Mouse (Mus musculus): ENCODE results near the gene Ptbp1.

Ptbp1 gene

DNA sequence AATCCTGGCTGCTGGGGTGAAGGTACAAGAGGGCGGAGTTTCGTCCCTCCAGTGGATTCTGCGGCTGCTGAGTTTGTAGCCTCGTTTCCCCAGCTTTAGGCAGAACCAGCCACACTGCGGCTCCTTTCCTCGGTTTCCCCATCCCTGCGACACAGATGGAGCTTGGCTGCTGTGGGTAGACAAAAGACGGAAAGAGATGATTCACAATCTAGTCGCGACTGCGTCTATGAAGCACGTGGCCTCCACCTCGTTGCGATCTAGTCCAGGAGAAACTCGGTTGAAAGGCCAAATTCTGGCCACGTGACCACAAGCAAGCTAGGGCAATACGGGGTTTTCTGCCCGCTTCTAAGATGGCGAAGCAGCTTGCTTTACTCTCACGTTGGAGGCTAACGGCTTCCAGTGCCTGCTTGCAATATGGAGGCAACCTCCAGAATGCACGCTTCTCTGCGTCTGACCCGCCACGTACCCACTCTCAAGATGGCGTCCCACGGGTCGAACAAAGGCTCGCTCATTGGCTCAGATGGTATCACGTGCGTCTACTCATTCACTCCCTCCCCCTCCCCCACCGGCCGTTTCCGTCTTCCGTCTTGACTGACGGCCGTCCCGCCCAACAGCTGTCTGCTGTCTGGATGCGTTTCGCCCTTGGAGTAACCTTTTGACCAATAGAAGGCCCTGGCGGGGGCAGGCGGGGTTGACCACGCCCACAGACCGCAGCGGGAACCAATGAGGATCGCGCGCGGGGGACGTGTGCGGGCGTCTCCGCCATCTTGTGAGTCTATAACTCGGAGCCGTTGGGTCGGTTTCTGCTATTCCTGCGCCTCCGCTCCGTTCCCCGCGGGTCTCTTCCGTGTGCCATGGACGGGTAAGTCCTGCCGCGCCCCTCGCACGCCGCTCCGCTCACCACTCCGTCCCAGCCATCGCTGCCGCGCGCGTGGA, at the start of gene Ptbp1:
TSS of gene Ptbp1 (plus strand) at position 568 of the 936 bp plus-strand sequence.
- in situ Hi-C loops (cut with MboI, MseI): loop anchor here in 1 of 2 experiments (25.0 kb wide), 1 partner anchor 1267 kb away; the partner anchor contains the start of gene Syde1

DNA sequence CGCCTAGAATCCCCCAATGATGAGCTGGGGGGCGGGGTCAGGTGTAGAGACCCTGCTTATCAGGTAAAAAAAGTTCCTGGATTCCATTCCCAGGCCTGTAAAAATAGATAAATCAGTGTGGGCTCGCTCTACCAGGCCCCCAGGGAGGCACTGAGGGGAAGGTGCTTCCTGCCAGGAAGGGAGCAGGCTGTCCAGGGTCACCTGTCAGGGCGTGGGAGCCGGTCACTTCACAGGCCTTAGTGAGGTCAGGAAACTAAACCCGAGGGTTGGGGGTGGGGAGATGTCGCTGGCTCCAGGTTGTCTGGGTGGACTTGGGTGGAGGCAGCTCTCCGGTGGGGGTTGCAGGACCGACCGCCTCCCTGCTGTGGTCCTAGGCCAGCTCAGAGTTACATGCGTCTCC, 48.6 kb upstream of the Ptbp1 start:
- in situ Hi-C loops (cut with MboI, MseI): no loop called here

DNA sequence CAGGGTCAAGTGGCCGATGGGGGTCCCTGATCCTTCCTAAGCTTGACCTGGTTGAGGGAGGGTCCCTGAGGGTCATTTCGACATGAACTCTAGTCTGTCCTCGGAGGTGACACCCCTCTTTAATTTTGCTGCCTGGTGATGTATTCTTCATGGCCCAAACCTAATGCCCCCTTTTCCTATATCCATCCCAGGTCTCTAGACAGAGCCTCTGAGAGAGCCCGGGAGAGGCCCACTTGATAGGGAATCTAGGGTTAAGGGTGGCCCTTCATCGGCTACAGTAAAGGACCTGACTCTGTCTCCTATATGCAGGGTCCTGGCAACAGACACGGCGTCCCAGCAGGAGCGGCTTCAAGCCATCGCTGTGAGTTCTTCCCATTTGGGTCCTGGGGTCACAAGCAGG, 47.9 kb upstream of the Ptbp1 start:
- in situ Hi-C loops (cut with MboI, MseI): no loop called here

DNA sequence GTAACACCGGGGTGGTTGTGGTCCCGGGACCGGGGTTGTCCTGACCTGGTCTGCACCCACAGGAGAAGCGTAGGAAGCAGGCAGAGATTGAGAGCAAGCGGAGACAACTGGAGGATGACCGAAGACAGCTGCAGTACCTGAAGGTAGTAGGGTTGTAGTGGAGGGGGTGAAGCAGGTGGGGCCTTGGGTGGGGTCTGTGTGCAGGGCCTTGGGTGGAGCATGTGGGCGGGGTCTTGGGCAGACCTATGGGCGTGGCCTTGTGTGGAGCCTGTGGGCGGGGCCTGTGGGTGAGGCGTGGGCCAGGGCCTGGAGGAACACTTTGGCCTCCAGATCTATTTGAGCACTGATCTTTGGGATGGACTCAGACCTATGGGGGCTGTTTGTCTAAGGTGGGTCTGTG, 47.3 kb upstream of the Ptbp1 start:
- in situ Hi-C loops (cut with MboI, MseI): no loop called here

DNA sequence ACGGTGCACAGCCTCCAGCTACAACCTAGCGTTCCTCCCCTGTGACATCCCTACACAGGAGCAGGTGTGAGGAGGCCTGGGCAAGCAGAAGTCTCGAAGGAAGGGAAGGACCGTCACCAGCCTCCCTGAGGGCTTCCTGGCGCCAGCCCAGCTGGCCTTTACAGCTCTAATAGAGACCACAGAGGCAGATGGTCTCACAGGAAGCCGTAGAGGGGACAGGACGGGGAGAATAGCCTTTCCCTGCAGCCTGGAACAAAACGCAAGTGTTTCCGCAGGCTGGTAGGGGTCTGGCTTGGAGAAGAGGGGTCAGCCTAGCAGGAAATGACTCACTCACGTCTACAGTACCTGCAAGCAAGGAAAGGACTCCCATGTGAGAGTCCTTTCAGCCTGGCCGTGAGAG, 46.4 kb upstream of the Ptbp1 start:
- in situ Hi-C loops (cut with MboI, MseI): no loop called here

DNA sequence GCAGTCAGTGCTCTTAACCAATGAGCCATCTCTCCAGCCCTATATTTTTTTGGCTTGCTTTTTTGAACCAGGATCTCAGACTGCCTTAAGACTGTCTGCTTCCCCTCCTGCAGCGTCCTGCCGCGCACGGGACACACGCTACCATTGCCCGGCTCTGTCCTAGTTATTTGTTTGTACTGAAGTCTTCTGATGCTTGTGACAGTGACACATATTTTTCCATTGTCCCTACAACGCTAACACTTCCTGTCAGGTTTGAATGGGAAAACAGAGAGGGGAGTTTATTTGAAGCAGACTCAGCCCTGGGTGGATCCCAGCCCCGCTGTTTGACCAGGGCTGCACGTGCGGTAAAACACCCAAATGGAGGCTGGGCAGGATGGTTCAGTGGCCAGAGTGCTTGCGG, 45.5 kb upstream of the Ptbp1 start:
- in situ Hi-C loops (cut with MboI, MseI): no loop called here

DNA sequence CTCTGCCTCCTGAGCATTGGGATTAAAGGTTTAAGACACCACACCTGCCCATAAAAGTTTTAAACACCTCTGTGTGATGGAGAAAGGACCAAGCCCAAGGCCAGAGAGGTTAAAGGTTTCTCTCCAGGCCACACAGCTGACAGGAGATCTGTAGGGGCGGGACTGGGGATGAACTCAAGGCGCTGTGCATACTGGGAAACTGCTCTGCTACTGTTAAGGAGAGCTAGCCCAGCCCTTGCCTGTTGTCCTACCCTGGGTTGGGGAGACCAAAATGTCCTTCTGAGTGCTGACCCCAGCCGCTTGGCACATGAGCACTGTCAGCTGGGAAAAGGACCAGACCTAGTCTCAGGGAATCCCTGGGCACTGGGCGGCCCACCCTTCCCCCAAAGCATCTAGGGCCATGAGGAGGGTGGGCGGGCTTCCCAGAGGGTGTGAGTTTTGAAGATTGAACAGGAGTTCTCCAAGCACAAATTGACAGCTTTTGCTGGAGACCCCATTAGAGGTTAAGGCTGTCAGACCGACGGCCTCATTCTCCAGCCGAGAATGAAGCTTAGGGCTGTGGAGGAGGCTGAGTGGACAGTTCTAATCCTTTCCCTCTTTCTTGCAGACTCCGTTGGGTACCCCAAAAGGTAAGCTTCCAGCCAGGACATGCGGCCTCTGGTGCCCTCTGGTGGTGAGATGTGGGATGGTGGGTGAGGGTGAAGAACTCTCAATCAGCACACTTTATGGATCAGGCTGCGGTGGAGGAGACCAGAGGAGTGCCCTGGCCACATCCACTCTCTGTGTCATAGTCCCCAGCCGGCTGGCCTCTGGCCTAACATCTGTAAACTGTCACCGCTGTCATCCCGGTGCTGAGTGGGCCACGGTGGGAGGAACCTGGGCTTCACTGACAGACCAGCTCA, 42.2 kb upstream of the Ptbp1 start:
- in situ Hi-C loops (cut with MboI, MseI): no loop called here

DNA sequence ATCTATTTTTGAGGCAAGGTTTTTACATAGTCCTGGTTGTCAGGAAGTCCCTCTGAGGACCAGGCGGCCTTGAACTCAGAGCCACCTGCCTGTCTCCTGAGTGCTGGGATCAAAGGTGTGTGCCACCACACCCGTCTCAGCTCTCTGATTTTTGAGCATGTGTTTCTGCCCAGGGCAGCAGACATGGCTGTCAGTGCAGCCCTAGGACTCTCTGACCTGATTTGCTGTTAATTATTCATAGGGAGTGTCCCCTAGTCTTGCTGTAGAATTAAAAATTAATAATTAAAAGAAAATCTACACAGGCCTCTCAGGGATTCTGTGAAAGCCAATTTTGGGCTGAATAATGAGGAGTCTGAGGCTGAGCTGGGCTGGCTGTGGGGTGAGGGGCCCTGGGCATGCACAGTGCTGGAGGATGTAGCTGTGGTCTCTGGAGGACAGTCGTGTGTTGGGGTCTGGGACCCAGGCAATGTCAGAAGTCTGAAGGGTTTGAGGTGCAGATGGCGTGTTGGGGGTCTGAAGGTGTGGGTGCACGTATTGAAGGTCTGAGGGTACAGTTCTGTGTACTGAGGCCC, 39.9 kb upstream of the Ptbp1 start:
- in situ Hi-C loops (cut with MboI, MseI): no loop called here

DNA sequence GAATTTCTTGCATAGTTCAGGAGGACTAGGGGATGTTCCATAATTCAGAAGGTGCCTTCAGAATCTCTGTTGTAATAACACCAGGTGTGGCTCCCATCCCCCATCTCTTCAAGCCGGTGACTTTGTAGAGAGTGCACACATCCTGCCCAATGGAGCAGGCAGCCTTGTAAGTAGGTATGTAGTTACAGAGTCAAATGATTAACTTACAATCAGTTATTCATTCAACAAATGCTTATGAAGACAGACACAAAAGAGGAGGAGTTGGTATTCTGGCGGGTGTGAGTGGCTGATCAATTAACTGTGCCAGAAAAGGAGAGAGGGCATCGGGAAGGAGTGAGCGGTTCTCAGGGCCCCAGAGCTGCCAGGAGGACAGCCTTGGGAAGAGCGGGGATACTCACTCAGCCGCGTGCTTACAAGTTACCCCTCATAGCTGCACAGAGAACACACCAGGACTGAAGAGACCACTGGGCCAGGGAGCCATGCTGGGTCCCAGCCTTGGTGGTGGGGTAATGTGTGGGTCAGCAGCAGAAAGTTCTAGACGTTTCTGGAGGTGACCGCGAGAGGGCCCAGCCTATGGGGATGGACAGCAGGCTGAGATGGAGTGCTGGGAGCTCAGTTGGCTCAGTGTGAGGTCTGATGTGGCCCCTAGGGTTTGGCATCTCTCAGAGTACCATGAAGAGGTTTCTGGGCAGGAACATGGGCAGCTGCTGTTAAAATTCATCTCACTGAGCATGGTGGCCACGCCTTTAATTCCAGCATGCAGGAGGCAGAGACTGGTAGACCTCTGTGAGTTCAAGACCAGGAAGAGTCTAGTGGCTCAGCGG, 38.3 kb upstream of the Ptbp1 start:
- in situ Hi-C loops (cut with MboI, MseI): no loop called here

DNA sequence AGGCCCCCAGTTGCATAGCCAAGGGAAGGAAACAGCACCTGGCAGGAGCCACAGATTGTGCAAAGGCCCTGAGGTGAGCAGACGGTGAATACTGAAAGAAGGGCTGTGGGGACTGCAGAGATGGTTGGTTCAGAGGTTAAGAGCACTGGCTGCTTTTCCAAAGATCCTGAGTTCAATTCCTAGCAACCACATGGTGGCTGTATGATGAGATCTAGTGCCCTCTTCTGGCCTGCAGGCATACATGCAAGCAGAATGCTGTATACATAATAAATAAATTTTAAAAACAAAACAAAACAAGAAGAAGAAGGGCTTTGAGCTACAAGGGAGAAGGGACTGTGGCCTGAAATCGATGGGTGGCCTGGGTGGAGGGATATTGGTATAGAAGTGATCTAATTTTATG, 37.1 kb upstream of the Ptbp1 start:
- in situ Hi-C loops (cut with MboI, MseI): no loop called here

DNA sequence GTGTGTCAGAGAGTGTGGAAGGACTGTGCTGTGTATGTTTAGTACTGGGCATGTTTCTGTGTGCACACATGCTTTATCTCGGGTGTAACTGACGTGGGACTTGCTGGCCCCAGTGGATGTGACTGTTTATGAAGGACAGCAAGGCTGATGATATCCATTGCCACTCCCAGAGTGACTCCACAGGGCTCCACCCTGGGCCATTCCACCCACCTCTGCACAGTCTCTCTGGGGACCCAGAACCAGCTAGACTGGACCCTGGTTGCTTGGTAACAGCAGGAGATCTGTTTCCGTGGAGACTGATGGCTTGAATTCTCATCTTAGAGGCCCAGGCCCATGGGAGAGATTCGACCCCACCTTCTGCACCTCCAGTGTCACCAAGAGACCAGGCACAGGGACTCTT, 36.0 kb upstream of the Ptbp1 start:
- in situ Hi-C loops (cut with MboI, MseI): no loop called here

DNA sequence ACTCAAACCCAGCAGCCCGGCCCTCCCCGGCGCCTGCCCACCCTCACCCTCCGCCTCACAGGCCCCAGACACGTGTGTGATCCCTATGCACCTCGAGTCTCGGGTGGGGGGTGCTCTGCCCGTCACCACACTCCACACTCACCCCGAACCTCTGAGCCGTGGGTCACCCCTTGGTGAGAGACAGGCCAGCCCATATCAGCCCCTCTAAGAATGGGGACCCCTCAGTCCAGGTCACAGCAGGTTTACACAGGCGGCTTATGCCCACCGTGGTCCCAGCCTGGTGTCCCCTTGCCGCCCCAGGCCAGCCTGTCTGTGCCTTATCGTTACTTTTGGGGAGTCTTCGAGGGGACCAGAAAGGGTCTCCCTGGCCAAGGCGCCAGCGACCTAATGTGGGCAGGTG, 34.6 kb upstream of the Ptbp1 start:
- in situ Hi-C loops (cut with MboI, MseI): no loop called here

DNA sequence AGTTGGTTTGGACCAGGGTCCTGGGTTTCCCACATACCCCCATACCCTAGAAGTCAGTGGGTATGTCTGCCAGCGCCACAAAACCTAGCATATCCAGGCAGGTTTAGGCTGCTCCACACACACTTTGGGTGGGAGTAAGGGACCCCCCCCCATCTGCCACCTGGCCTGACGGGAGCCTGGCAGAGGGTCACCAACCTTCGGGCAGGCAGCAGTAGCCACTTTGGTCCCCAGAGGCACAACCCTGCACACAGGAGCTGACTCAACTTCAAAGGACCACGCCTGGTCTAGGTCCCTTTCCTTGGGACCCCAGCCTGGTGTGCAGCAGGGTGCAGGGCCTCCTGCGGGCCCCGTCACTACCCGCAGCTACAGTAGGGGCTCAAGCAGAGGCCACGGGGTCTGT, 34.0 kb upstream of the Ptbp1 start:
- in situ Hi-C loops (cut with MboI, MseI): no loop called here

DNA sequence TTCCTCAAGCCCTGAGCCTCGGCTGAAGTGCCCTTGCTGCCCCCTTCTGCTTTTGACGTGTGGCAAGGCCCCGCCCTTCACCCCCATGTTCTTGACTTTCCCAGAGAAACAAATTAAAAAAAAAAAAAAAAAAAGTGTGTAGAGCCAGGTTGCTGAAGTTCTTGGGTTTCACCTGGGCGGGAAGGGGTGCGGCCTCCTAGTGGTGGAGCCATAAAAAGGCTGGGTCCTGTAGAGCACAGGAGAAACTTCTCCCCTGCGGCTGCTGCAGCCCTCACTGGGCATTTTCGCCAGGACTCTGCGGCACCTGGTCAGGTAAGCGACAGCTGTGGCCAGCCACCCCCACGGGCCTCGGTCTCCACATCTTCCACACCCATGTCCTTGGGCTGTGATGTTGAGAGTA, 33.4 kb upstream of the Ptbp1 start, which contains the start of gene Misp:
TSS of gene Misp (plus strand) at position 208 of the 400 bp plus-strand sequence.
- in situ Hi-C loops (cut with MboI, MseI): no loop called here

DNA sequence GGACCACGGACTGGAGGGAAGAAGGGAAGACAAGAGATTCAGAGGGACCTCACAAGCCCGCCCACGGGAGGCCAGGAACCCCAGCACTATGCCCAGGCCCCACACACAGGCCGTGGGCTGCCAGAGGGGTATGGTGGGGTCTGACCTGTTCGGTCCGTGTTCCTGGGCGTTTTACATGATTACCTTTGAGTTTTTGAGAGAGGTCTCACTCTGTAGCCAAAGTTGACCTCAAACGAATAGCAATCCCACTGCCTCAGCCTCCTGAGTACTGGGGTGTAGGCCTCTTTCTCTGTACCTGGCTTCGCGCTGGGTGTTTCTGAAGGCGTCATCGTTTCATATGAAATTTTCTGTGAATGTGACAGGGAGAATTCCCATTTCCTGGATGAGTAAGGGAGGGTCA, 32.5 kb upstream of the Ptbp1 start:
- in situ Hi-C loops (cut with MboI, MseI): no loop called here

DNA sequence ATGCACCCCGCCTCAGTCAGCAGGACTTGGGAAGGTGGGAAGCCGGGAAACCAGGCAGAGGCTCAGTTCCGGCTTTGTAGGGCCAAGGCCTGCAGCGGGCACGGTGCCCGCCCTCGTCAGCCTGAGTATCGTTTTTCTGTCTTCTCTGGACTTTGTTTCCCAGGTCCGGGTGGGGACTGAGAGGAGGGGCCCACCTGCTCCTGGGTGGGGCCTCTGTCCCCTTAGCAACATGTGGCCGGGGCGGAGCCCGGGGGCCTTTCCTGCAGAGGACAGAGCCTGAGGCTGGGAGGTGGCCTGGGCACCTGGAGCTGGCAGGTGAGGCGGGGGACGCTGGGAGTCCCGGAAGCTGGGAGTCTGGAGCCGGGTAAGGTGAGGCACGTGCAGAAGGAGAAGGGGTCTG, 31.9 kb upstream of the Ptbp1 start:
- in situ Hi-C loops (cut with MboI, MseI): no loop called here

DNA sequence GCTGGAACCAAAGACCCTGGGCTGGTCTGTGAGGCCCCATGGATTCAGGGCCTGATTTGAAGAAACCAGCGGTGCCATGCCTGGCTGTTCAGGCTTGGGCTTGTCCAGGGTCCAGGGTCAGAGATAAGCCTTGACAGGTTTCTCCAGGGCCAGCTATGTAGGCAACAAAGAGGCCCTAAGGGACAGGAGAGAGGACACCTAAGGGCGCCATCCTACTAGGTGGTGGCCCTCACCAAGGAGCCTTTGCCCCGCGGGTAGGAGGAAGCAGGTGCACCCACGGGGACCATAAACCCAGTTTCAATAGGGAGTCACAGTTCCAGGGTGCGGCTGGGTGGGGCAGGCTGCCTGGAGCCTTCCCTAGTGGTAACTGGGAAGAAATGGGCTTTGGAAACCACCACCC, 31.2 kb upstream of the Ptbp1 start:
- in situ Hi-C loops (cut with MboI, MseI): no loop called here

DNA sequence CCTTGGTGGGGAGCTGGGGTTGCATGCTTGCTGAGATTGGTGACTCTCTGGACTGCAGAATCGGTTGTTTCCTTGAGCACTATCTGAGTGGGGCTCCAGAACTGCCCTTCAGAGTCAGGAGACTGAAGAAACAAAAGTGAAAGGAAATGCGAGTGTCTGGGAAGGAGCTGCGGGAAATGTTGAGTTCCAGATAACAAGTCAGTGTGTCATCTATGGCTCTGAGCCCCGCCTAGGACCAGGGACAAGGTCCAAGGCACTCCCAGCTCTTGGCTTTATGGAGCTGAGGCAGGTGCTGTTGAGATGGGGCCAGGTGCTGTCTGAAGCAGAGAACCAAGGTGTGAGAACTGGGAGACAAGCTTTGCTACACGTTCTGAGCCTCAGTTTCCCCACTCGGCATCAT, 29.8 kb upstream of the Ptbp1 start:
- in situ Hi-C loops (cut with MboI, MseI): no loop called here

DNA sequence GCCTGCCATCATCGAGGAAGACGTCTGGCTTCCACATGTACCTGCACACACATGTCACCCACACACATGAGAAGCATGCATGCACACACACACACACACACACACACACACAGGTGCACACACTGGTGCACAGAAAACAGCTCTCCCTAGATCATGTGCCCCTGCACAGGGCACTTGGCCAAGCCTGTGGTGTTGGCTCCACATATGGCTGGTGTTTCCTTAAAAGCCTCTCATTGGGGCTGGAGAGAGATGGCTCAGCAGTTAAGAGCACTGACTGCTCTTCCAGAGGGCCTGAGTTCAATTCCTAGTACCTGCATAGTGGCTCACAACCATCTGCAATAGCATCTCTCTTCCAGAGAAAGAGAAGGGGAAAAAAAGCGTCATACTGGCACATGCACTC, 22.6 kb upstream of the Ptbp1 start:
- in situ Hi-C loops (cut with MboI, MseI): loop anchor here in 1 of 2 experiments (10.0 kb wide), 1 partner anchor 93 kb away; the partner anchor contains the start of genes Arid3a and R3hdm4

DNA sequence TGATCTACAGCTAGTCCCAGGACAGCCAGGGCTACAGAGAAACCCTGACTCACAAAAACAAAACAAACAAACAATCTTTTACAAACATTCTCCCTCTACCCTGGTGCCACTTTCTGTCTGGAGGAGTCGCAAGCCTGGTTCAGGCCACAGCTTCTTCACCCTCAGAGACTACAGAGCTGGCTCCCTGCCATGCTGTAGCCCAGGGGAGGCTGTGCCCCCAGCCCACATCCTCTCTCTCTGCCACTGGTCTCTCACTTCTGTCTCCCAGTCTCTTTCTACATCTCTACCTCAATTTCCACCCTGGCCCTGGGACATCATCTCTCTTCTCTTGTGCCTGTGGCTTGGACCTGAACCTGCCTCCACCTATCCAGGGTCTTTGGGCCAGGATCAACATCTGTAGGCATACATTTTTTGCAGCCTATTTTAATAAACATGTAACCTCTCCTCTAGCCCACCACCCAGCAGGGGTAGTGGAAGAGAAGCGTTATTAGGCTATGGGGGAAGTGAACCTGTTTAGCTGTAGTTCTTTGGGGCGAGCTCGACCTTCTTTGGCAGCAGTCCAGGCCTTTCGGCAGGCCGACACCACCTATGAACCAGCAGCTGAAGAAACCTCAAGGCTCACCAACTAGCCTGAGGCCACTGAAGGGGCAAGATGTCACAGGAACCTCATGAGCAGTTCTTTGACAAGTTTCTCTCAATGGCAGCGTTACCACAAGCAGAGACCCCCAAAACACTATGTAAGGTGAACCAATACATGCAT, 22.0 kb upstream of the Ptbp1 start:
- in situ Hi-C loops (cut with MboI, MseI): loop anchor here in 1 of 2 experiments (10.0 kb wide), 1 partner anchor 93 kb away; the partner anchor contains the start of genes Arid3a and R3hdm4

Measured in T-helper 17 cell (primary cell).